In the genomic region with DNA sequence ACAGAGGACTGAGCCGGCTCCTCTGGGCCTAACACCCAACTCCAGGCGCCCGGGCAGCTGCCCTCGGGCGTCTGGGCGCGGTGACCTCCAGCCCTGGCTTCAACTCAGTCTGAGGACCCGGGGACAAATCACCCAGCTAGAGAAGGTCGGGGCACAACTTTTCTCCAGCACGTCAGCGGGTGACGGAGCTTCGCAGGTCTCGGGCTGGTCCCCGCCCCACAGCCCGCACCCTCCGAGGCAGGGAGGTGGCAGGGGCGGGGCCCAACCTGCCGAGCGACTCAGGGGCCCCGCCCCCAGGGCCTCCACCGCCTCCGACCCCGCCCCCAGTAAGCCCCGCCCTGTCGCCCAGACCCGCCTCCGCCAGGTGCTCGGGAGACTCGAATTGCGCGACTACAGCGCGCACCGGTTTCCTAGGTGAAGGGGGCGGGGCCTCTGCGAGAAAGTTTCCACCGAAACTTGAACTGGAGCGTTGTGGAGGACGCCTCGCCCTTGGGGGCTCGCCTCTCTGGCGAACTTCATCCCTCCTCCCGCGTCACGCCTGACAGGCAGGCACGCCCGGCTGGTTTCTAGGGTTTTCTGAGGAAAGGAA, we compare ENCODE assay signal across 8 mouse cellular contexts. TPM values are rescaled to one million over a fixed set of nuclear protein-coding genes. Genes with fewer than 3 reads are reported as not detected.
DNase-seq lines count a peak whose midpoint lies in the region; ATAC-seq and TF ChIP-seq lines count a peak whose summit lies in the region.

A gene (minus strand): TSS at position 278 of the 589 bp plus-strand sequence.
A gene (minus strand): TSS at position 280 of the 589 bp plus-strand sequence.

- H3K4me2 ChIP-seq in forebrain, embryonic 13.5 days, result peak within 1 kb of the TSS; percentile 98
- peak within 1 kb of the TSS; percentile 87 for H3K4me2 ChIP-seq in liver, embryonic 16.5 days (ENCODE audit: low read depth, low read length)
- H3K4me2 ChIP-seq in neural tube, embryonic 14.5 days (ENCODE audit: low read depth, low read length), result peak within 1 kb of the TSS; percentile 86

- intact Hi-C loops in heart, postnatal 10 days (cut with DNase I), result loop anchor here (2.0 to 5.0 kb wide), 2 partner anchors 27 to 60 kb away; no protein-coding TSS in a partner anchor

- no peaks in the 10 kb centered on the region for H3K36me3 ChIP-seq in ES-Bruce4 (ENCODE audit: control insufficient read depth, insufficient read depth, low read length, poor library complexity, severe bottlenecking)
- H3K36me3 ChIP-seq in forebrain, embryonic 13.5 days (ENCODE audit: poor library complexity, severe bottlenecking), result no peaks in the 10 kb centered on the region
- H3K36me3 ChIP-seq in liver, embryonic 16.5 days (ENCODE audit: control insufficient read depth, insufficient read depth), result no peaks in the 10 kb centered on the region
- no peaks in the 10 kb centered on the region for H3K36me3 ChIP-seq in neural tube, embryonic 14.5 days (ENCODE audit: control insufficient read depth, insufficient read depth, low read length)
- no peaks in the 10 kb centered on the region for H3K36me3 ChIP-seq in testis, adult 2 months (ENCODE audit: control insufficient read depth, insufficient read depth, low read length)

- no peak for TF ChIP-seq EP300 in ES-Bruce4 (IDR thresholded peaks at IDR 0.05; ENCODE audit: insufficient read depth, low read depth, low read length)

- no peak for TF ChIP-seq POLR2A in ES-Bruce4 (IDR thresholded peaks at IDR 0.05; ENCODE audit: insufficient read depth, low read length)
- TF ChIP-seq POLR2A in testis, adult 2 months (IDR thresholded peaks at IDR 0.05; ENCODE audit: control insufficient read depth, low read depth, low read length), result 0 out of 2 replicates have a peak, but pooled peaks have one; percentile 41

- no peaks in the 10 kb centered on the region for H3K27me3 ChIP-seq in ES-Bruce4 (ENCODE audit: control insufficient read depth, insufficient read depth, low read length, poor library complexity, severe bottlenecking)
- H3K27me3 ChIP-seq in forebrain, embryonic 13.5 days, result peaks cover 31% of the 10 kb centered on the region
- H3K27me3 ChIP-seq in liver, embryonic 16.5 days (ENCODE audit: control insufficient read depth, insufficient read depth, low read depth, low read length), result peaks cover 36% of the 10 kb centered on the region
- peaks cover 18% of the 10 kb centered on the region for H3K27me3 ChIP-seq in neural tube, embryonic 14.5 days (ENCODE audit: control insufficient read depth, insufficient read depth, low read length)
- H3K27me3 ChIP-seq in testis, adult 2 months (ENCODE audit: control insufficient read depth, insufficient read depth, low read length), result no peaks in the 10 kb centered on the region

- DNase-seq in heart, postnatal 10 days, result peak; percentile 86 to 88
- peak; percentile 95 to 96 for DNase-seq in kidney, postnatal 4 days

- WGBS in forebrain, embryonic 13.5 days, result under 1% methylated on average over 47 of the region's 48 CpGs
- WGBS in liver, embryonic 16.5 days (ENCODE audit: insufficient replicate concordance), result under 1% methylated on average over 48 of the region's 48 CpGs
- WGBS in neural tube, embryonic 14.5 days, result under 1% methylated on average over 48 of the region's 48 CpGs

- no peaks in the 10 kb centered on the region for H3K4me1 ChIP-seq in ES-Bruce4 (ENCODE audit: control insufficient read depth, insufficient read depth, low read length)
- H3K4me1 ChIP-seq in forebrain, embryonic 13.5 days, result peaks cover 19% of the 10 kb centered on the region
- peaks cover 19% of the 10 kb centered on the region for H3K4me1 ChIP-seq in liver, embryonic 16.5 days (ENCODE audit: control insufficient read depth, low read depth, low read length)
- H3K4me1 ChIP-seq in neural tube, embryonic 14.5 days (ENCODE audit: control insufficient read depth, insufficient read depth, low read length), result 0 out of 2 replicates have a peak, but pooled peaks cover 5% of the 10 kb centered on the region
- H3K4me1 ChIP-seq in testis, adult 2 months (ENCODE audit: control insufficient read depth, insufficient read depth, low read length), result peaks cover 15% of the 10 kb centered on the region

- no peaks in the 10 kb centered on the region for H3K9me3 ChIP-seq in ES-Bruce4 (replicated peaks; ENCODE audit: control insufficient read depth, insufficient read depth, low read length, poor library complexity, severe bottlenecking)
- H3K9me3 ChIP-seq in forebrain, embryonic 13.5 days (replicated peaks), result no peaks in the 10 kb centered on the region
- H3K9me3 ChIP-seq in liver, embryonic 16.5 days (replicated peaks; ENCODE audit: control insufficient read depth, low read length), result no peaks in the 10 kb centered on the region
- H3K9me3 ChIP-seq in neural tube, embryonic 14.5 days (ENCODE audit: control insufficient read depth, low read length), result no peaks in the 10 kb centered on the region

- peak within 1 kb of the TSS; percentile 63 for H3K4me3 ChIP-seq in ES-Bruce4 (ENCODE audit: low read depth, low read length)
- H3K4me3 ChIP-seq in forebrain, embryonic 13.5 days, result peak within 1 kb of the TSS; percentile 52
- H3K4me3 ChIP-seq in liver, embryonic 16.5 days (ENCODE audit: low read depth, low read length), result peak within 1 kb of the TSS; percentile 62
- H3K4me3 ChIP-seq in neural tube, embryonic 14.5 days (ENCODE audit: low read depth, low read length), result peak within 1 kb of the TSS; percentile 48
- H3K4me3 ChIP-seq in testis, adult 2 months (ENCODE audit: control insufficient read depth, low read depth, low read length), result peak within 1 kb of the TSS; percentile 87

- H3K27ac ChIP-seq in ES-Bruce4 (ENCODE audit: insufficient read depth, low read length), result no peak within 1 kb of the TSS
- H3K27ac ChIP-seq in forebrain, embryonic 13.5 days, result no peak within 1 kb of the TSS
- H3K27ac ChIP-seq in liver, embryonic 16.5 days (ENCODE audit: low read length), result no peak within 1 kb of the TSS
- no peak within 1 kb of the TSS for H3K27ac ChIP-seq in neural tube, embryonic 14.5 days (ENCODE audit: low read depth, low read length)
- peak within 1 kb of the TSS; percentile 40 for H3K27ac ChIP-seq in testis, adult 2 months (ENCODE audit: control insufficient read depth, insufficient read depth, low read depth, low read length)

- H3K9ac ChIP-seq in ES-Bruce4 (ENCODE audit: low read depth, poor library complexity, severe bottlenecking), result peak within 1 kb of the TSS; percentile 45
- H3K9ac ChIP-seq in forebrain, embryonic 13.5 days, result peak within 1 kb of the TSS; percentile 58
- peak within 1 kb of the TSS; percentile 65 for H3K9ac ChIP-seq in liver, embryonic 16.5 days (ENCODE audit: low read depth, low read length)
- H3K9ac ChIP-seq in neural tube, embryonic 14.5 days (replicated peaks; ENCODE audit: low read depth, low read length), result peak within 1 kb of the TSS; percentile 28

- peak; percentile 53 for ATAC-seq in cerebellum, adult (ENCODE audit: insufficient number of reproducible peaks, low FRiP score, low TSS enrichment)
- peak; percentile 88 for ATAC-seq in forebrain, embryonic 13.5 days
- peak; percentile 95 for ATAC-seq in liver, embryonic 16.5 days (ENCODE audit: low read depth)
- ATAC-seq in neural tube, embryonic 14.5 days (ENCODE audit: low read depth), result peak; percentile 85

- no peak for TF ChIP-seq CTCF in ES-Bruce4 (IDR thresholded peaks at IDR 0.05; ENCODE audit: low read depth, low read length)
- 0 out of 2 replicates have a peak, but pooled peaks have one; percentile 0 for TF ChIP-seq CTCF in testis, adult 2 months (IDR thresholded peaks at IDR 0.05; ENCODE audit: control insufficient read depth, insufficient read depth, insufficient replicate concordance, low read depth, low read length)

RNA-seq across cellular contexts. Expression of the first gene that starts in this region (rescaled TPM):
- 0.66 and 1.1 TPM in 2 replicates for polyA plus RNA-seq in ES-Bruce4 (2011; ENCODE audit: insufficient read depth, insufficient read length, low read depth, missing spikeins)
- 0.08 and 0.11 TPM in 2 replicates for polyA plus RNA-seq in forebrain, embryonic 13.5 days (2015; fragmentation: Nextera tagmentation; extraction: Ambion mirVana)
- total RNA-seq in heart, postnatal 10 days (2021), result 1 to 10 TPM; 4.9 to 6.8 TPM
- 0.17 and 0.20 TPM in 2 replicates for polyA plus RNA-seq in liver, embryonic 16.5 days (2015; fragmentation: Nextera tagmentation; extraction: Ambion mirVana)
- polyA plus RNA-seq in neural tube, embryonic 14.5 days (2014; fragmentation: Nextera tagmentation; extraction: Ambion mirVana), result 0.22 and 0.27 TPM in 2 replicates
- polyA plus RNA-seq in testis, adult 2 months (2012; rRNA removed), result 0.25 and 0.43 TPM in 2 replicates

RNA-seq across cellular contexts. Expression of the second gene that starts in this region (rescaled TPM):
- polyA plus RNA-seq in ES-Bruce4 (2011; ENCODE audit: insufficient read depth, insufficient read length, low read depth, missing spikeins), result 0.91 and 2.2 TPM in 2 replicates
- polyA plus RNA-seq in forebrain, embryonic 13.5 days (2015; fragmentation: Nextera tagmentation; extraction: Ambion mirVana), result 0.48 and 0.55 TPM in 2 replicates
- total RNA-seq in heart, postnatal 10 days (2021), result 10 to 100 TPM; 21.2 to 37.3 TPM
- polyA plus RNA-seq in liver, embryonic 16.5 days (2015; fragmentation: Nextera tagmentation; extraction: Ambion mirVana), result 0.06 and 0.65 TPM in 2 replicates
- polyA plus RNA-seq in neural tube, embryonic 14.5 days (2014; fragmentation: Nextera tagmentation; extraction: Ambion mirVana), result 0.18 TPM in 1 of 2 replicates, not detected in the other
- polyA plus RNA-seq in testis, adult 2 months (2012; rRNA removed), result 0.95 TPM in 1 of 2 replicates, not detected in the other

Comparison
In these comparisons a context has a peak if more than half of its experiments do, and no peak if none do; other contexts are left out.
1. Peak in ATAC-seq, H3K4me3 ChIP-seq, H3K9ac ChIP-seq and H3K4me2 ChIP-seq in forebrain, embryonic 13.5 days; RNA of the genes that start here not detected or under 1 TPM.
2. Peak in ATAC-seq, H3K4me3 ChIP-seq, H3K9ac ChIP-seq and H3K4me2 ChIP-seq in liver, embryonic 16.5 days; RNA of the genes that start here not detected or under 1 TPM.
3. Peak in ATAC-seq, H3K4me3 ChIP-seq, H3K9ac ChIP-seq and H3K4me2 ChIP-seq in neural tube, embryonic 14.5 days; RNA of the genes that start here not detected or under 1 TPM.